Mouse (Mus musculus) bone marrow, adult 2 months (tissue): ENCODE measurements at regions not wholly inside any gene's neighbourhood (a gene's known extent, or its start where the extent isn't known, plus 50 kb on each side); places are given as distances from the start of the nearest gene placed in this dataset.

Experiments
- H3K27ac ChIP-seq: fragments of 200-500 bp; 2 replicates; pipeline ENCODE4 v1.5.1; 2012; ENCODE audit warnings: low read depth, mild to moderate bottlenecking, control low read depth, inconsistent platforms, low read length; ENCODE audit not compliant: control insufficient read depth, poor library complexity, insufficient read depth
- H3K4me1 ChIP-seq: fragments of 200-500 bp; 2 replicates; pipeline ENCODE4 v1.6.1; 2011; ENCODE audit warnings: low read length; ENCODE audit not compliant: control insufficient read depth, insufficient read depth
- H3K4me3 ChIP-seq: fragments of 200-500 bp; replicated peaks from 2 replicates; pipeline ENCODE3; 2011; ENCODE audit warnings: mild to moderate bottlenecking, low read depth, low read length, control low read depth; ENCODE audit not compliant: control insufficient read depth
- CTCF ChIP-seq: fragments of 200-500 bp; IDR thresholded peaks from 2 replicates; pipeline ENCODE4 v1.5.1; 2011; ENCODE audit warnings: low read length, control low read depth; ENCODE audit not compliant: control insufficient read depth, insufficient read depth
- POLR2A ChIP-seq: fragments of 200-500 bp; IDR thresholded peaks from 2 replicates; pipeline ENCODE4 v1.6.1; 2011; ENCODE audit warnings: low read depth, mild to moderate bottlenecking, control low read depth, low read length, borderline replicate concordance; ENCODE audit not compliant: control insufficient read depth
- WGBS: fragments of 180-500 bp; shearing (Covaris S2); methylation state at CpG from one replicate; pipeline ENCODE4 v1.1.7; 2018; 5-methylcytosine and 5-hydroxymethylcytosine counted together

- 84% methylated on average over 5 of the region's 5 CpGs for WGBS
- no peak overlapping the region for H3K4me3 ChIP-seq
- peaks cover 2% of the 10 kb centered on the region for H3K4me1 ChIP-seq
- TF ChIP-seq CTCF (no peak), POLR2A (no peak)
- no peak overlapping the region for H3K27ac ChIP-seq
These were observed 130.8 kb upstream of the Zmiz1 start for GRCm38 (mm10) chr14:25328230-25328629.

GRCm38 (mm10) chr14:25334186-25334585 is 124.8 kb upstream of the Zmiz1 start:
- 78% methylated on average over 2 of the region's 2 CpGs for WGBS
- Histone ChIP-seq H3K27ac (no peak overlapping the region), H3K4me1 (peaks cover 2% of the 10 kb centered on the region), H3K4me3 (no peak overlapping the region)
- TF ChIP-seq CTCF, result no peak
- TF ChIP-seq POLR2A, result no peak

- Histone ChIP-seq H3K4me3 (no peak overlapping the region), H3K27ac (no peak overlapping the region), H3K4me1 (no peaks in the 10 kb centered on the region)
- TF ChIP-seq CTCF (no peak), POLR2A (no peak)
- WGBS, result 78% methylated on average over 1 of the region's 1 CpGs
These were observed 122.1 kb upstream of the Zmiz1 start for GRCm38 (mm10) chr14:25336875-25337274.

GRCm38 (mm10) chr14:25338404-25339051 is 120.5 kb upstream of the Zmiz1 start:
- WGBS, result 84% methylated on average over 9 of the region's 9 CpGs
- Histone ChIP-seq H3K27ac (no peak overlapping the region), H3K4me1 (no peaks in the 10 kb centered on the region), H3K4me3 (no peak overlapping the region)
- TF ChIP-seq CTCF (no peak), POLR2A (no peak)

- Histone ChIP-seq H3K4me3 (no peak overlapping the region), H3K27ac (no peak overlapping the region), H3K4me1 (no peaks in the 10 kb centered on the region)
- WGBS, result 84% methylated on average over 9 of the region's 9 CpGs
- TF ChIP-seq CTCF, result no peak
- TF ChIP-seq POLR2A, result no peak
These were observed 118.1 kb upstream of the Zmiz1 start for GRCm38 (mm10) chr14:25340845-25341244.

- Histone ChIP-seq H3K4me3 (no peak overlapping the region), H3K27ac (no peak overlapping the region), H3K4me1 (no peaks in the 10 kb centered on the region)
- 82% methylated on average over 9 of the region's 9 CpGs for WGBS
- no peak for TF ChIP-seq CTCF
- TF ChIP-seq POLR2A, result no peak
These were observed 117.0 kb upstream of the Zmiz1 start for GRCm38 (mm10) chr14:25341848-25342427.

GRCm38 (mm10) chr14:25342865-25343565 is 116.0 kb upstream of the Zmiz1 start:
- H3K4me1 ChIP-seq, result no peaks in the 10 kb centered on the region
- TF ChIP-seq POLR2A, result no peak
- TF ChIP-seq CTCF, result no peak
- H3K27ac ChIP-seq, result no peak overlapping the region
- WGBS, result 33% methylated on average over 4 of the region's 4 CpGs
- H3K4me3 ChIP-seq, result no peak overlapping the region

- WGBS, result 28% methylated on average over 2 of the region's 2 CpGs
- no peak for TF ChIP-seq POLR2A
- no peak for TF ChIP-seq CTCF
- Histone ChIP-seq H3K27ac (no peak overlapping the region), H3K4me1 (no peaks in the 10 kb centered on the region), H3K4me3 (no peak overlapping the region)
These were observed 113.0 kb upstream of the Zmiz1 start for GRCm38 (mm10) chr14:25345995-25346394.
